Mouse (Mus musculus) hindbrain, embryonic 15.5 days (tissue): Measurements from ENCODE around the gene Prpf6. TPM values are rescaled to one million over a fixed set of nuclear protein-coding genes. Genes with fewer than 3 reads are reported as not detected.

ENCODE experiments used
- ATAC-seq: fragments of 200-750 bp; cut with Nextera tagmentation; 2 replicates; pipeline ENCODE4 v1.8.0; 2017; ENCODE audit warnings: low read depth, moderate number of reproducible peaks, moderate TSS enrichment; ENCODE audit not compliant: low FRiP score
- H3K27ac ChIP-seq: fragments of 300-500 bp; sonication (generic); replicated peaks from 2 replicates; pipeline ENCODE4 v1.5.1; 2015; ENCODE audit warnings: mild to moderate bottlenecking, inconsistent platforms
- H3K27me3 ChIP-seq: fragments of 300-500 bp; sonication (generic); 2 replicates; pipeline ENCODE4 v1.6.1; 2015; ENCODE audit warnings: control low read depth, inconsistent platforms
- H3K36me3 ChIP-seq: fragments of 300-500 bp; sonication (generic); 2 replicates; pipeline ENCODE4 v1.6.1; 2015; ENCODE audit warnings: control low read depth, inconsistent platforms
- H3K4me1 ChIP-seq: fragments of 300-500 bp; sonication (generic); replicated peaks from 2 replicates; pipeline ENCODE4 v1.6.1; 2015; ENCODE audit warnings: control low read depth, inconsistent platforms
- H3K4me2 ChIP-seq: fragments of 300-500 bp; sonication (generic); 2 replicates; pipeline ENCODE4 v1.6.1; 2015; ENCODE audit warnings: moderate library complexity, mild to moderate bottlenecking, inconsistent platforms
- H3K4me3 ChIP-seq: fragments of 300-500 bp; sonication (generic); 2 replicates; pipeline ENCODE4 v1.5.1; 2015; ENCODE audit warnings: mild to moderate bottlenecking, inconsistent platforms
- H3K9ac ChIP-seq: fragments of 300-500 bp; sonication (generic); 2 replicates; pipeline ENCODE4 v1.6.1; 2015; ENCODE audit warnings: inconsistent platforms
- H3K9me3 ChIP-seq: fragments of 300-500 bp; sonication (generic); 2 replicates; pipeline ENCODE4 v1.6.1; 2016; ENCODE audit warnings: control low read depth, inconsistent platforms
- WGBS: fragments of 180-500 bp; shearing (Covaris S2); methylation state at CpG from one replicate; pipeline ENCODE4 v1.1.7; 2015; 5-methylcytosine and 5-hydroxymethylcytosine counted together
- microRNA-seq: library from miRNA; unstranded; fragments of <30 nt; microRNA quantifications from one replicate; pipeline ENCODE4, GENCODE M21; 2016
- polyA plus RNA-seq: library from polyadenylated mRNA; unstranded; fragments of >200 nt; fragmentation: Nextera tagmentation; extraction: Ambion mirVana; gene quantifications from 2 replicates; pipeline ENCODE4 v1.2.1, GENCODE M21; 2015

Prpf6 gene
- polyA plus RNA-seq, 1 experiment from 2014 or later = 60.3 TPM

DNA sequence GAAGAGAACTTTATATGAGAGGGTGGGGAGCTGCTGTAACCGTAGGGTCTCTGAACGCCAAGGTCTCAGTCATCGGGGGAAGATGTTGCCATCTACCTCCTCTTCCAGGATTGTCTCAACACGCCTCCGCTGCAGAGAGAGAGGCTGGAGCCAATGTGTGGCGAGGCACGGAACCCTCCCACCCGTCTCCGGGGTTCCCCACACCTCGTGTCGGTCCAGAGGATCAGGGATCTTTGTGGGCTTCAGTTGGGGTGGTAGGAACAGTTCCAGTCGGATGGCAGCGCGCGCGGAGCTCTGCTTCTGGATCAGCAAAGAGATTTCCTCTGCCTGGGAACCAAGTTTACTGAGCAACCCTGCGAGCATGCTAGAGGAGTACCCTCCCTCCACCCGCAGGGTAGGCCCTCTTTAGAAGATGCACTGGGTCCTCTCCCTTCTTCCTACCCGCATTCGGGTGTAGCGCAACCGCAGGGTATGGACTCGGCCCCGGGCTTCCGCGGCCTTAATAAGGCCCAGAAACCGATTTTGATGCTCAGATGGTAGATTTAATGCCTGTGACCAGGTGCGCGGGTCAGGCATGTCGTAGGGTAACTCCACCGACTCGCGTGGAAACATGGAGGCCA, 105.2 kb downstream of the Prpf6 start:
- Histone ChIP-seq H3K27ac (no peak overlapping the region), H3K9ac (no peak overlapping the region), H3K4me1 (peaks cover 23% of the 10 kb centered on the region), H3K4me3 (no peak overlapping the region), H3K9me3 (no peaks in the 10 kb centered on the region), H3K27me3 (no peaks in the 10 kb centered on the region), H3K36me3 (no peaks in the 10 kb centered on the region), H3K4me2 (no peak overlapping the region)
- WGBS = 78% methylated on average over 33 of the region's 33 CpGs
- no peak for ATAC-seq

DNA sequence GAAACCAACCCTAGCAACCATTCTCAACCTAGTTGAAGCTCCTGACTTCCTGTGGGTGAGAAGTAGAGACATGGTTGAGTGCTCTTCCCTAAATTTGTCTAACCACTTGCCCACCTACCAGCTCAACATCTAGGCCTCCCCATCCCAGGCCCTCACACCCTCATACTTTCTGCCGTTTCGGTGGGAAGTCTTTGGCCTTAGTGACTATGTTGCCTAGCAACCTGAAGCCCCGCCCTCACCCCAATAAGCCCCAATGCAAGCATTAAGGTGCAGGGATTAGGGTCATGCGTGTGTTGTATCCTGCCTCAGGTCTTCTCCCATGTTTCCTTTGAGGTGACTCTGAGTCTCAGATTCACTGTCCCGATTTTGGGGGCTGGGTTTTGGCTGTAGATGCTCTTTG, 106.6 kb downstream of the Prpf6 start, which contains the start of gene Lkaaear1:
TSS of gene Lkaaear1 (minus strand) at position 202 of the 400 bp plus-strand sequence.
- no peak within 1 kb of the TSS for H3K4me3 ChIP-seq
- no peaks in the 10 kb centered on the region for H3K9me3 ChIP-seq
- no peak for ATAC-seq
- H3K36me3 ChIP-seq = no peaks in the 10 kb centered on the region
- no peaks in the 10 kb centered on the region for H3K27me3 ChIP-seq
- no peak within 1 kb of the TSS for H3K4me2 ChIP-seq
- H3K27ac ChIP-seq = no peak within 1 kb of the TSS
- no peak within 1 kb of the TSS for H3K9ac ChIP-seq
- WGBS = 47% methylated on average over 5 of the region's 5 CpGs
- H3K4me1 ChIP-seq = peaks cover 9% of the 10 kb centered on the region

Small RNA genes lying within 50 kb of the gene (microRNA-seq; reads per million reads assigned to microRNA genes)
- gene Mir7006 = not detected

Other genes starting within 250 kb of the Prpf6 start
- 77.0 and 84.9 TPM in 2 replicates for gene Zgpat, start 226.9 kb upstream of the Prpf6 start, polyA plus RNA-seq
- 81.2 and 82.7 TPM in 2 replicates for gene Arfrp1, start 226.5 kb upstream of the Prpf6 start, polyA plus RNA-seq
- 51.6 and 56.5 TPM in 2 replicates for gene Lime1, start 211.8 kb upstream of the Prpf6 start, polyA plus RNA-seq
- gene Zbtb46, start 132.4 kb upstream of the Prpf6 start, polyA plus RNA-seq = 21.4 and 21.6 TPM in 2 replicates
- 0.17 TPM in 1 of 2 replicates, not detected in the other for gene Abhd16b, start 98.7 kb upstream of the Prpf6 start, polyA plus RNA-seq
- 117 and 118 TPM in 2 replicates for gene Tpd52l2, start 94.7 kb upstream of the Prpf6 start, polyA plus RNA-seq
- 258 and 267 TPM in 2 replicates for gene Dnajc5, start 71.4 kb upstream of the Prpf6 start, polyA plus RNA-seq
- gene Uckl1, start 7.0 kb upstream of the Prpf6 start, polyA plus RNA-seq = 61.2 and 62.0 TPM in 2 replicates
- gene Zfp512b, start 935 bp downstream of the Prpf6 start, polyA plus RNA-seq = 82.9 and 94.0 TPM in 2 replicates
- 186 and 200 TPM in 2 replicates for gene Samd10, start 7.3 kb downstream of the Prpf6 start, polyA plus RNA-seq
- not detected in 2 replicates for gene Gm29797, start 65.2 kb downstream of the Prpf6 start, polyA plus RNA-seq
- gene Sox18, start 79.8 kb downstream of the Prpf6 start, polyA plus RNA-seq = 17.4 and 20.0 TPM in 2 replicates
- 38.5 and 46.8 TPM in 2 replicates for gene Tcea2, start 88.4 kb downstream of the Prpf6 start, polyA plus RNA-seq
- gene Rgs19, start 102.1 kb downstream of the Prpf6 start, polyA plus RNA-seq = 56.8 and 64.9 TPM in 2 replicates
- not detected in 2 replicates for gene Lkaaear1, start 106.6 kb downstream of the Prpf6 start, polyA plus RNA-seq
- 83.9 and 86.4 TPM in 2 replicates for gene Oprl1, start 123.1 kb downstream of the Prpf6 start, polyA plus RNA-seq
- 14.8 and 19.1 TPM in 2 replicates for gene Myt1, start 171.5 kb downstream of the Prpf6 start, polyA plus RNA-seq
- 27.2 and 28.8 TPM in 2 replicates for gene Pcmtd2, start 246.0 kb downstream of the Prpf6 start, polyA plus RNA-seq